Mouse (Mus musculus) urinary bladder, postnatal 4 days (tissue): Measurements from ENCODE around the gene Rplp2.

Experiments used
- DNase-seq, 2 experiments: peaks; one replicate each; pipeline ENCODE4 v3.0.0; 2021 to 2022; ENCODE audit warnings: low spot score in 2 of 2

The Rplp2 gene

GRCm38 (mm10) chr7:141430585-141431240 is 16.5 kb upstream of the Rplp2 start:
- DNase-seq: no peak

GRCm38 (mm10) chr7:141431434-141432185 is 15.6 kb upstream of the Rplp2 start:
- no peak for DNase-seq

- no peak for DNase-seq
Measured at GRCm38 (mm10) chr7:141432186-141432611, 15.0 kb upstream of the Rplp2 start.

- no peak for DNase-seq
Measured at GRCm38 (mm10) chr7:141432741-141433516, 14.2 kb upstream of the Rplp2 start.

DNA sequence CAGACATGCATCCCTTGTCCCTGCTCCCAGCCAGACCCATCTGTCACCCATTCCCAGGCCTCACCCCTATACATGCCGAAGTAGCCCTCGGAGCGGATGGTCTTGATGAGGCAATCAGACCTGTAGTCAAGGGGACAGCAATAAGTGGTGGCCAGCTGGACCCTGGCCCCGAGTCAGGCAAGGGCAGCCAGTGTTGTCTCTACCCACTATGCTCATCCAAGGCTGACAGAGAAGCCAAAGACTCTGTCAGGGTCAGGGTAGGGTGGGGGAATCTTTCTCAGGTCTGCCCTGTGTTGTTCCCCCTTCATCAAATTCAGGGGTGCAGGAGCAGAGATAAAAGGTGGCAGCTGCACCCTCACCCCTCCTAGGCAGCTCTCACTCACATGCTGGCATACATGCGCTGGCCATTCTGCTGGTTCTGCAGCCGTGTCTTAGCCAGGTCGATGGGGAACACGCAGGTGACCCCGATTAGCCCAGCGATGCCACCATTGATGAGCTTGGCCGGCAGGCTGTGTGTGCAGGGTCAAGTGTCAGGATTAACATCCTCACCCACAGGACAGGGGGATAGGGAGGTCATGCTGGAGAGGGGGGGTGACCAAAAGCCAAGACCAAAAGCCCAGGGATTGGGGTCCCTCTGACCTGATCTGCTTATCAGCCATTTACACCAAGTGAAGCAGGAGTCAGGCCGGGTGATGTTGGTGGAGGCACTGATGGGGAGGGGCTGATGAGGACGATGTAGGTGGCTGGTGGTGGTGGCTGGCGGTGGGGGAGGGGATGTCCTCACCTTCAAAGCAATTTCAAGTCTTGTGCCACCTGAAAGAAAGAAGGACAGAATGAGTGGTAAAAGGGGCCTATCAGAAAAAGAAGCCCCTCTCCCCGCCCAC is 13.4 kb upstream of the Rplp2 start:
- no peak for DNase-seq

GRCm38 (mm10) chr7:141434464-141434863 is 12.7 kb upstream of the Rplp2 start:
- no peak for DNase-seq

- DNase-seq: no peak
Measured at GRCm38 (mm10) chr7:141435129-141435855, 11.9 kb upstream of the Rplp2 start.

DNA sequence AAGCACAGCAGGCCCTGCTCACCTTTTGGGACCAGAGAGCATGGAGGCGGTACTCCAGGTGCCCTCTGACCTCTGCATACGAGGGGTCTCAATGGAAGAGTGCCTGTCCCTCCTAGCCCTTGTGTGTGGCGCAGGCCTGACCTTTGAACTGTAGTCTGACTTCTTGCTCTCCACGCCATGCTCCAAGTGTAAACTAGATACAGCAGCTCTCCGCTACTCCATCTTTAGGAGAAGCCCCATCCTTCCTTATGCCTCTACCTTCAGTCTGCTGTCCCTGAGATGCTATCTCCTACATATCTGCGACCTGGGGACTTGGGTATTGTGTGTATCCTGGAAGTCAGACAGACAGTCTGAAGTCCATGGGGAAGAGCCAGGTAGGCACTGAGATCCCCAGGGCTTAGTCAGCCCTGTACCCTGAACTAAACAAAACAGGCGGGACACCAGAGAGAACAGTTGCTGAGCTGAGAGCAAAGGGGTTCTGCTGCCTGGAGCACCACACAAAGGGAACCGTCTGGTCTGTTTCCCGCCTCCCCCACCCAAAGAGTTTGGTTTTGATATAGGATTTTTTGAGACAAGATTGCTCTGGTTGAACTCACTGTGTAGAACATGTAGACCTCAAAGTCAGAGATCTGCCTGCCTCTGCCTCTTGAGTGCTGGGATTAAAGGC is 11.2 kb upstream of the Rplp2 start:
- no peak for DNase-seq

DNA sequence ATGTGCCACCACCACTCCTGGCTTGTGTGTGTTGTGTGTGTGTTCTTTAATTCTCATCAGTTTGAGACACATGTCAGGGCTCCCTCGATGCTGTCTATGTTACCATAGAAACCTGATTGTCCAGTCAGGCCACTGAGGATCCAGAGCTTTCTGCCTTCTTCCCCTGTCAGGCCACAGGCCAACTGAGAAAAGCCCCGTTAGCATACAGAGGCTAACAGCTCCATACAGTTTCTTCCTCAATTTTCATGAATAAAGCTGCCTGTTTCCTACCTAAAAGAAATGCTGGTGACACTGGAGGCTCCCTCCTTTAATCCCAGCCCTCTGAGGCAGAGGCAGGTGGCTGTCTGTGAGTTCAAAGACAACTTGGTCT is 10.7 kb upstream of the Rplp2 start:
- no peak for DNase-seq

- DNase-seq: peak; percentile 79 to 86
Measured at GRCm38 (mm10) chr7:141437178-141438120, 9.7 kb upstream of the Rplp2 start, which contains the start of gene Slc25a22. Slc25a22 (minus strand) TSS chr7:141437892.

DNA sequence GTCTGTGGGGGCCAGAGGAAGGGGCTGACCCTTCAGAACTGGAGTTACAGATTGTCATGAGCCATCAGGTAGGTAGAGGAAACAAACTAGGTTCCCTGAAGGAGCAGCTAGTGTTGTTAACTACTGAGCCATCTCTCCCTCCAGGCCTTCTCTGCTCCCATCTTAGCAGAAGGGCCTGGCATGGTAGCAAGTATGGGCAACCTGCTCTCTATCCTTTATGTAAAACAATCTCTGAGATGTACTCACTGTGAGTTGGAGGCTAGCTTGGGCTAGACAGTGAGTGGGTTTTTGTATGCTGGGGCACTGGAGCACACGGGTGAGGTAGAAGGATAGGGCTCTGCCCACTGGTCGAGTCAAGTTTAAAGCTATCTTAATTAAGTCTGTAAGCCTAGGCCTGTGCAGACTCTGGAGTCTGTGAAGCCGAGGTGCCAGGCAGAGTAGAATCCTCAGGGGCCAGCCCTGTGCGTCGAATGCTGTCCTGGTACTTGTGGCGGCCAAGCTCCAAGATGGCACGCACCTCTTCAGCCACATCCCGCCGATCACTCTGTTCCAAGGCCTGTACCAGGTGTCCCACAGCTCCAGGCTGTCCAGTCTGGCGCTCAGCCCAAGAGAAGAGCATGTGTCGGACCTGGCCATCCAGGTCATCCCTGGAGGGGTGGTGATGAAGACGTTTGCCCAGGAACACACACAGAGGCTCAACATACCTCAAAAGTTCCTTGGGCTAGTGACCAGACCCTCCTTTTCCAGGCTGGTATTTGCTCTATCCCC is 8.8 kb upstream of the Rplp2 start:
- no peak for DNase-seq

- no peak for DNase-seq
Measured at GRCm38 (mm10) chr7:141439140-141439679, 8.0 kb upstream of the Rplp2 start.

- no peak for DNase-seq
Measured at GRCm38 (mm10) chr7:141439811-141440210, 7.4 kb upstream of the Rplp2 start.

DNA sequence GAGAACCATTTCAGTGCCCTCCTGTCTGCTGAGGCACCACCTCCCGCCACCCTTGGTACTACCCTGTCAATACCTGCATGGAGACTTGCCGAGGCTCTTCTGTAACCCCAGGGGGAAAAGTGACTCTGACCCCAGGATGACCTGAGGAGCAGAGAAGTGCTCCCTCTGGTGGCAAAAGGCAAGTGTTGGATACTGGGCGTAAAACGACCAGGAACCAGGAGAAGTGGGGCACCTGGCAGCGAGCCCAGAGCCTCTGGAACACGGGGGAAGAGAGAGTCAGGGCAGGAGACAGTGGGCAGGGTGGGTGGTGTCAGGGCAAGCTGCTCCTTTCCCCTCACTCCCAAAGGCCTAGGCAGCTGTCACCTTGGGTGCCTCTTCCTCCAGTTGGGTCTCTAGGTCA is 6.6 kb upstream of the Rplp2 start:
- DNase-seq: no peak

DNA sequence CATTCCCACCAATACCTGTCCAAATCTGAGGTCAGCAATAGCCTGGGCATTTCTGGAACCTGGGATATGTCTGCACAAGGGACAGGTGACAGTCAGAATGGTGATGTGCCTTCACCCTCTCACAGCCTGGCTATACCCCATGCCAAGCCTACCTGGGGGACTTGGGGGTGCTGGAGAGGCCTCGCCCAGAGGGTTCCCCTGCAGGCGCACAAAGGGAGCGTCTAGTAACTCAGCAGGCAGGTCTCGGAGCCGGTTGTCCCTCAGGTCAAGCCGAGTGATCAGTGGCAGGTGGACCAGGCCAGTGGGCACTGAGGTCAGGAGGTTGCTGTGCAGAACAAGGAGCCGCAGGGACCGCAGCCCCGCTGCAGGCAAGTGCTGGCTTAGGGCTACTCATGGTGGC is 5.7 kb upstream of the Rplp2 start:
- no peak for DNase-seq

DNA sequence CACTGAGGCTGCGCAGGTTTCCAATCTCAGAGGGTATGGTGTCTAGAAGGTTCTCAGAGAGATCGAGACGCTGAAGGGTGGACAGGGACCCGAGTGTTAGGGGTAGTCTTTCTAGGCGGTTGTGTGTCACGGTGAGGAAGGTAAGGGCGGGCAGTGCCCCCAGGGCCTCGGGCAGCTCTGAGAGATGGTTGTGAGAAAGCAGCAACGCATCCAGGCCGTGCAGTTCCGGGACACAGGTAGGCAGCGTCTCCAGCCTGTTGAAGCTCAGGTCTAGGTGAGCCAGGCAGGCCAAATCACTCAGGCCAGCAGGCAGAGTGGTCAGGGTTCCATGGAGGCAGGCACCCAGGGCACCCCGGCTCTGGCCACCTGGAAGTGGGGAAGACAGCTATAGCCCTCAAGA is 5.0 kb upstream of the Rplp2 start:
- DNase-seq: no peak

DNA sequence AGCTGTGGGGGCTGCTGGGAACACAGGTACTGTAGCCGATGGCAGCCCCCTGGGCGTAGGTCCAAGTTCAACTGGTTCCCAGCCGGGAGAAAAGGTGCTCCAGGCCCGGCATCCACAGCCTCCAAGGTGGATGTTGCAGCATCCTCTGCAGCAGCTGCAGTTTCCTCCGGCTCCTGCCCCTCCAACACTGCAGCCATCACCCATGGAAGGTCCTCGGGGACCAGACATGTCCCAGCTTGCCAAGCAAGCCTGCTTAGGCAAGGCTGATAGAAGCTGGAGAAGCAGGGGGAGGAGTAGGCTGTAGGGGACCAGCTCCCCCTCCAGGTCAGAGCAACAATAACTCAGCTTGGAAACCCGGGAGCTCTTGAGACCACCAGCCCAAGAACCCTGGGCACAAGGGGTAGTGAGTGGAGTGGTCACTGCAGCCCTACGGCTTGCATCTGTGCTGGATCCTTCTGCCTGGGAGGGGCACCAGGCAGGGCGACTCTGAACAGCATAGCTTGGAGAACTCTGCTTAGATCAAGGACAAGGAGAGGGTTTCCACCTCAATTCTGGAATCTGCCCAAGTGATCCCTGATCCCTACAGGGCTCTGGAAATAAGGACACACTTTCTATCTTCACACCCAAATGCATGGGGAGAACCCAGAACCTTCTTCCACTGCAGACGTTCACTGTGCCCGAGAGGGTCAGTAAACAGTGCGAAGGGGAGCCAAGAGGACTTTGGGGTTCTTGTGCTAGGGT is 3.9 kb upstream of the Rplp2 start:
- DNase-seq: peak in 1 of 2 experiments; percentile 52
